Mouse (Mus musculus): ENCODE results near the gene Glp1r.

Gene Glp1r

DNA sequence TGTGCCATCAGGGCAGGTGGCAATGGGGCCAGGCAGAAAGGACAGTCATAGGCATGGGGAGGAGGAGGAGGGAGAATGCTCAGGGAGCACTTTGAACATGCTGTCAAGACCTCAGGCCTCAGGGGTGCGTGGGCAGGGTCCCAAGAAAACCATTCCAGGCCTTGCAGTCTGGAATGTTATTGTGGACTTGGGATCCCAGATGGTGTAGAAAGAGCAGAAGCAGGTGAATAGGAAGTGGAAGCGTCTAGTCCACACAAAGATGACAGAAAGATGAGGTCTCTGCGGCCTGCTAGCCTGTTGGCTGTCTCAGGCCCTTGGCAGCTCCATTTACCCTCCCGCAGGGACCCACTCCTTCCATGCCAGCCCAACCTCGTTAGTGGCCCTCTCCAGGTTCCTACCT is 10.9 kb downstream of the Glp1r start:
- DNase-seq (ENCODE audit: low spot score): no peak

DNA sequence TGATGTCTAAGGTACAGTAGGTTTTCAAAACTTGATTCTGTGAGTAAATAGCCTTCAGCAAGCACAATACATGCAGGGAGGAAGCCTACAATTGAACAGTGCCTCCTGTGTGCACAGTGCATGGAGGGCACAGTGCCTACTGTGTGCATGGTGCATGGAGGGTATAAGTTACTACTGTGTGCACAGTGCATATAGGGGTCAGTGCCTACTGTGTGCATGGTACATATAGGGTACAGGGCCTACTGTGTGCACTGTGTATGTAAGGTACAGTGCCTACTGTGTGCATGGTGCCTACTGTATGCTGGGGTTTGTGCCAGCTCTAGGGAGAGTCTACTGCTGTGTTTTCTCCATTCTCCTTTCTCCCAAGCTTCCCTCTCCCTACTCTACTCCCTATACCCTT is 12.6 kb downstream of the Glp1r start:
- no peak for DNase-seq (ENCODE audit: low spot score)

GRCm38 (mm10) chr17:30923566-30923965 is 21.9 kb downstream of the Glp1r start:
- no peak for DNase-seq (ENCODE audit: low spot score)

DNA sequence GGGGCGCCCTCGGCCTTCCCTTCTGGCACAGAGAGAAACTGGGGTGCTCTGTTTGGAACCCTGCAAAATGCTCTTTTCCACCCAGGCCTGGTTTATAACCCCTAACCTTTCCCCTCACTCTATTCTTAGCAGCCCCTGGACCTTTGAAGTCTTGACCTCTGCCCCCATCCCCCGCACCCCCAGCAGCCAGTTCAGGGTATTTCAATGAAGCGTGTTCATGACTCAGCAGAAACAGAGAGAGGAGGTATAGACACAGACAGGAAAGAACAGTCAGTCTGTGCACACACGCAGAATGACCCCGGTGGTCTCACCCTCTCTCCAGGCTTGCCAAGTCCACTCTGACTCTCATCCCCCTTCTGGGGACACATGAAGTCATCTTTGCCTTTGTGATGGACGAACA is 29.2 kb downstream of the Glp1r start:
- no peak for DNase-seq (ENCODE audit: low spot score)

DNA sequence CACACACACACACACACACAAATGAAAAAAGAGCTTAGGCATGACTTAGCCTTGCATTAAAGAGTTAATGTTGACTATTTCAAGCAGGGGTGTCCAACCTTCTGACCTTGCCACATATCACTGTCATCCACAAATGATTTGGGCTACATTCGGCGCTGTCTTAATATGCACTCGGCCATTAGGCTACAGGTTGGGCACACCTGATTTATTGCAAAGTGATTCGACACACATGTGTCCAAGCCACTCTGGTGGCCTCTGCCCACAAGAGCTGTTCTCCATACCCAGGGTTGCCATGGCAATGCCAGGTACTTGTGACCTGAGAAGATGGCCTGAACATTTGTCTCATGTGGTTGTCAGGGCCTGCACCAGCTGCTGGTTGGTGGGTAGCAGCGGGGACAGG is 31.2 kb downstream of the Glp1r start:
- DNase-seq (ENCODE audit: low spot score): no peak

DNA sequence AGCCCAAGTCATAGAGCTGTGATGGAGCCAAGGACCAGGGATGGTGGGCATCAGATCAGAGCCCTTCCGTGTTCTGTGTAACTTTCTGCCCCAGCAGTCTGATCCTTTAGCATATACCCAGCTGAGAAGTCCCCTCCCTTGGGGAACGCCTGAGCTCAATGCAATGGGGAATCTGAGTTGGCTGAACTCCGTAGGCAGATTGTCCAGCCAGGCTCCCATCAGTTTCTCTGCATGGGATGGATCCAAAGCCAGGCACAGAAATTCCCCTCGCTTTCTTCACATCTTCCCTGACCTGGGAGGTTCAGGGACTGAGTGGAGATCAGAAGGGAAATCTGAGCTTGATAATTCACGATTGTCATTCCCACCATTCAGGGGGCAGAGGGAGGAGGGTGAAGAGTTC is 33.7 kb downstream of the Glp1r start:
- no peak for DNase-seq (ENCODE audit: low spot score)

GRCm38 (mm10) chr17:30938554-30938953 is 36.9 kb downstream of the Glp1r start:
- no peak for DNase-seq (ENCODE audit: low spot score)

DNA sequence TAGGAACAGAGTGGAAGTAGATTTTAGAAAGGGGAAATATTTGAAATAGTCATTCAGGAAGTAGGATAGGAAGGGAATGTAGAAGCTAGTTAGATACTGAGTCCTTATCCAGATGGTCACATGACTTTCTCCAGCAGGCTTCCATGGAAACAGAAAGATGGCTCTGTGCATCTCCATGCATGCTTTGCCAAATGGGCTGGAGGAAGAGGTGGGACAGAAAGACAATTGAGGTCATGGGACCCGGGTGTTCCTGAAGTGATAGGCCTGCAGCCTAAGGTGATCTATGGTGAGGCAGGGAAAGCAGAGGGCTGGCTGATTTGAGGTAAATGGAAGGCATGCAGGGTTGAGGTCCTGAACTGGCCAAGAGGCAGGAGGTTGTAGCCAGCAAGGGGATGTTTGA is 46.8 kb downstream of the Glp1r start:
- DNase-seq (ENCODE audit: low spot score): no peak

DNA sequence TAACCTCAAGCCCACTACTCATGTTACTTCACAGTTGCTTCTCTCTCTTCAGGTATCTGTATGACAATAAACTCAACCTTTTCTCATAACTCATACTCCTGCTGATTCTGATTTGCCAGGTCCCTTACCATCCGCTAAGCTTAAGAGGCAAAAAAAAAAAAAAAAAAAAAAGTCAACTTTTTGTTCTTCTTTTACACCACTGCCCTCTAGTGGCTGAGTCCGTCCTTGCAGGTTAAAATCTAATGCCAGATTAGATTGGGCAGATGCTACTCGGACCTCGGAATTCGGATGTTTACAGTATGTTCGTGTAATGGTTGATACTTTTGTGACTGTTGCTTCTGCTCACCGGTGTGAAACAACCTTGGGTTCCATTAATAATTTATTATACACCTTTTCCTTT is 49.2 kb downstream of the Glp1r start:
- DNase-seq (ENCODE audit: low spot score): no peak

DNA sequence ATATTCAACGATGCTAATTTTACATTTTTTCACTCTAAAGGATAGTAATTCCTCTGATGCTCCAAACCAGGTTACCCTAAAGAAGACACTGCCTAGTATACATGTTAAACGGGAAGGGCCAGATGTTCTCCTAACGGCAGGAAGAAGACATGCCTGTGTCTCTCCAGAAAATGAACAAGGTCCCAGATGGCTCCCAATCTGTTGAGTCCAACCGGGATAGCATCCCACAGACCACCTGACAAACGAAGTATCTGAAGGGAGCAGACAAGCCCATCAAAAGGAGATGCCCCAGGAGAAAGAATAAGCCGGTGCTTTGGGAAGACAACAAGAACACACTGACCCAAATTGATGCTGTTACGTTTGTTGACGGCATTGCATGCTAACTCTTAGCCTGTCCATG is 50.0 kb downstream of the Glp1r start:
- no peak for DNase-seq (ENCODE audit: low spot score)

DNA sequence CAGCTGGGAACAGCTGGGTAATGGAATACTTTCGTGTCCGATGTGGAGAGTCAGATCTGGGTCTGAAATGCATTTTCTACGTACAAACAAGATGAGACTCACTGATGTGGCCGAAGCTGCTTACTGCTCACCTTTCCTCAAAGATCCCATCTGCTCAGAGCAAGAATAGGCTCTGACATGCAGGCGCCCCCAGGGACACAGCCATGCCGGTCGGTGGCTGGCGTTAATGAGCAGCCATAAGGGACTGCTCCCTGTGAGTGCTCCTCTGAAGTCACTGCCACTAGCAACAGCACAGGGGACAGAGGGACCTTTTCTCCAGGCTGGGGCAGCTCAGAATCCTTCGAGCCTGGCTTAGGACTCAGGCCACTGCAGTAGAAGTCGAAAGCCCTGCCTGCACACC is 52.7 kb downstream of the Glp1r start, which contains the start of gene Umodl1:
Gene Umodl1, plus strand, starts transcription at position 301 of the 400 bp plus-strand sequence.
- DNase-seq (ENCODE audit: low spot score): no peak

DNA sequence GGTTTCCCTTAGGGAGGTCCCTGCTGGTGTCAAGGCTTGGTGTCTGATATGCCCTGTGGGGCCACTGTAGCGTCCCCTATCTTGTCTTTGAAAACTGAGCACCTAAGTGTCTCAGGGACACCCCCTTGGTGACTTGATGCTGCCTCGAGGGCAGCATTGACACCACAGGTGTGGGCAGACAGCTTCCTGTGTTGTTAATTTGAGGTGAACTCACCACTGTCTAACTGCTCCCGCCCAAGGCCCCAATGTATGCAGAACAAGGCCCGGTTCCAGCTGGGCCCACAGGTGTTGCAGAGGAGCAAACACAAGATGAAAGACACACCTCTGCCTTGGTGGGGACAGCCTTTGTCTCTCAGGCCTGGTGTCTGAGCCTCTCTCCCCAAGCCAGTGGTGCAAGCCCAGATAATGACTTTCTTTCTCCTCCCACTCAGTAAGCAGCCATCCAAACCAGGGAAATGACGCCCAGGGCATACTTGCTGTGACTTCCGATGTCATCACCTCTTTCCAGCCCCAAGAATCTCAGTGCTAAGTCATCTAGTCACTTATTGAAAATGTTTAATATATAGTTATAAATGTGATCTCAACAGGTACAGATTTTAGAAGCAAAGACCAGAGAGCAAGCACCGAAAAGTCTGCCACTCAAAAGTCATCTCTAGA is 60.4 kb downstream of the Glp1r start:
- no peak for DNase-seq (ENCODE audit: low spot score)

GRCm38 (mm10) chr17:30962880-30963279 is 61.3 kb downstream of the Glp1r start:
- DNase-seq (ENCODE audit: low spot score): no peak

DNA sequence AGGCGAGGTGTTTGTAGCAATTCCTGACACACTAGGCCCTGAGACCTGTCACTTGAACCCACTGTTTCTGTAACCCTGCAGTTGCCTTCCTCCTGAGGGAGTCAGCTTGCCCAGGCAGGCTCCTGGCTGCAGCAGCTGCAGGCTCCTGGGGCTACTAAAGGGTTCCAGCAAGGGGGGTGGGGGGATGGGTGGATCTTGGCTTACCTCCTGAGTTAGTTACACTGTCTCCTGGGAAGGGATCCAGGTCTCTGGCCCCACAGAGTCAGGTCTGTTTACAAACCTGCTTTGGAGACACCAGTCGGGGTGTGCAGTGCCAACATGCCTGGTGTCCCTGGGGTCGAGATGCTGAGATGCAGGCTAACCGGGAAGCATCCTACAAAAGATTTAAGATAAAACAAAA is 68.4 kb downstream of the Glp1r start:
- DNase-seq (ENCODE audit: low spot score): no peak

DNA sequence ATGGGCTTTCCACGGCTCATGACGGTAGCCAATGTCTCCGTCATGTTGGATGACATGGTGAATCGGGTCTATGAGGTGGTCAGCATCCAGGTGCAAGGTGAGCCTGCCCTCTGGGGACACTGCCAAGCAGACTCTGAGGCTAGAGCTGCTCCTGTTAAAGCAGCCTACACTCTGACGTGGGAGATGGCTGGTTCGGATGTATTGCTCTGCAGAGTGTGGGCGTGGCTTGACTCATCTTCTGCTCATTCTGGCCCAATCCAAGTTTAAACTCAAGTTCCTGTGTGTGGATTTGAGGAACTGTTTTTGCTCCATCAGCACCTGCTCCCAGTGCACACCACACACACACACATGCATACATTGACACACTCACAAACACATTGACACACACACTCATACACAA is 70.3 kb downstream of the Glp1r start:
- no peak for DNase-seq (ENCODE audit: low spot score)

GRCm38 (mm10) chr17:30973332-30973731 is 71.7 kb downstream of the Glp1r start:
- no peak for DNase-seq (ENCODE audit: low spot score)

DNA sequence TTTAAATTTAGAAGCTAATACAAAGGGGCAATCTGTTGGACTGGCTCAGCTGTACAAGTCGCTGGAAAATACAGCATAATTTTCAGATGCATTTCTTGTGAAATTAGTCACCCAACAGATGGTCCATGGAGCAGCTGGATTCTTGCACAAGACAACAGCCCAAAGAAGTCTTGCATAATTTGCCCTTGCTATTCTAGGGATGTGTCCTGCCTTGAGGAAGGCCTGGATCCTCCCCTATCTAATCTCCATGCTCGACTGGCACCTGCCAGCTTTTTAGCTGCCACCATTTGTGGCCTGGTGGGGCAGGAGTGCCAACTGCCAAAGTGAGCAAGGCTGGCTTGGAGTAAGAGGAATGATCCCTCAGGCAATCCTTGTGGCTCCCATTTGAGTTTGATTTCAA is 75.7 kb downstream of the Glp1r start:
- DNase-seq (ENCODE audit: low spot score): no peak

DNA sequence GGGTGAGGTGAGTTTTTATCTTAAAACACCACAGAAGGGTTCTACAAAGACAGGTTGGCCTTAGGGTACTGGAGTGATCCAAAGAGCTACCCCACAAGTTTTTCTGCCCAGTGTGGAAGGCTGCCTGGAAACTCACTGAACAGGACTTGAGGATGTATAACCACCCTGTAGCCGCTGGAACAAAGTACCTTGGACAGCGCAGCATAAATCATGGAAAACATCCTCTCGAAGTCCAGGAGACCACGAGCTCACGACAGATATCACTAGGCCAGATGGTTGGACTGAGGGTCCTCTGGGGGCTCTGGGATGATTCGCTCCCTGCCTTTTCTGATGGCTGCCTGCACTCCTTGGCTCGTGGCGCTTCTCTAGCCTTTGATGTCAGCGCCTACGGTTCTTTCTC is 76.9 kb downstream of the Glp1r start:
- DNase-seq (ENCODE audit: low spot score): no peak

- DNase-seq (ENCODE audit: low spot score): no peak
These were observed 81.9 kb downstream of the Glp1r start for GRCm38 (mm10) chr17:30983521-30983920.

DNA sequence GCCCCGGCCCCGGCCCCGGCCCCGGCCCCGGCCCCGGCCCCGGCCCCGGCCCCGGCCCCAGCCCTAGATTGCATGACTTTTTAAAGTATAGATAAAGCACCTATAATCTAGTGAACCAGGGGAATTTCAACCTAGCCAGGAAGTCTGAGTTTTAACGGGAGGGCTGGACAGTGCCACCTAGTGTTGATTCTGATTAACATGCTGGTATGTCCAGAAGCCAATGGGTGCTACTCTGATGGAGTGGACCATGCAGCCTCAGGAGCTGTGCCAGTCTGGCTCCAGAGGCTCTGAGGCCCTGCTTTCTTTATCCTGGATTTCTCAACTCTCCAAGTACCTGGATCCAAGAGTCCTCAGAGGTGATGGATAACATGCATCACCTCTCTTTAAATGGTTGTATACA is 88.6 kb downstream of the Glp1r start:
- no peak for DNase-seq (ENCODE audit: low spot score)

Measured in ovary, adult 18-20 months (tissue).